Mouse (Mus musculus): ENCODE data around the gene Chrna5. TPM values are rescaled to one million over a fixed set of nuclear protein-coding genes. Genes with fewer than 3 reads are reported as not detected.

Gene Chrna5
- polyA plus RNA-seq, 1 experiment from 2014 or later = 1.3 TPM

DNA sequence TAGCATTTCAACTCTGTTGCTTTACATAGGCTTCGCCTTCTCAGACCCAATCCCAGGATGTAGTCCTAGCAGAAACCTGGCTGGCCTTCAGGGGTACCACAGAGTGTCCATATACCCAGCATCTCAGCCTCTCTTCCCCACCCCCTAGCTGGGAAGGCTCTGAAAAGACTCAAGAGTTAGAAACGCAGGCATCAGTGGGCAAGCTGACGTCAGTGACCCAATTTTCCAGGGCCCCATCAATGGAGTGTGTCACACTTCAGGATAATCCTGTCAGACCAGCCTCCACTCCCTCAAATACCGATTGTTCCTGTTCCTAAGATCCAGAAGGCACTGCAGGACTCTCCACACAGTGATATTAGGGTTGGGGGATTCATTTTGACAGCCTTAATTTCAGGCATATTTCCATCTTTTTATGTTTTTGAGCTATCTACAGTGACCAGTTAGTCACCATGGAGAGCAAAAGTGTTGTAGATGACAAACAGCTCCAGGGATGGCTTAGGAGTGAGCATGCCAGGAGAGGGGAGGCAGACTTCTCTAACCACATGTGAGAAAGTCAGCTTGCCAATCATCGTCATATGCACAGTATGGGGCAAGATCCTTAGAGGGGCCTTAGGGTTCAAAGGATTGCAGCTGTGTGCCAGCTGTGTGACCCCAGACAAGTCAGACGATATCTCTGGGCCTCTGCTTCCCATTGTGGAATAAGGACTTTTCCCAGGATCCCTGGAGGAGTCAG lies 50.9 kb downstream of the Chrna5 start:
- Histone ChIP-seq H3K9me3 (ENCODE audit: control insufficient read depth) (no peaks in the 10 kb centered on the region), H3K9ac (ENCODE audit: low read depth, low read length) (no peak overlapping the region), H3K27me3 (replicated peaks; ENCODE audit: control insufficient read depth, insufficient read depth, low read length) (peaks cover 9% of the 10 kb centered on the region), H3K27ac (ENCODE audit: low read depth, low read length) (no peak overlapping the region), H3K4me2 (replicated peaks; ENCODE audit: low read depth) (no peak overlapping the region), H3K4me1 (replicated peaks; ENCODE audit: control insufficient read depth, insufficient read depth, low read length) (no peaks in the 10 kb centered on the region), H3K36me3 (ENCODE audit: control insufficient read depth, insufficient read depth) (no peaks in the 10 kb centered on the region), H3K4me3 (ENCODE audit: low read depth, low read length) (no peak overlapping the region)
- 52% methylated on average over 6 of the region's 6 CpGs for WGBS
- TF ChIP-seq CTCF (IDR thresholded peaks at IDR 0.05; ENCODE audit: low read depth) = no peak
- ATAC-seq = no peak

- Histone ChIP-seq H3K27ac (ENCODE audit: low read depth, low read length) (no peak overlapping the region), H3K36me3 (ENCODE audit: control insufficient read depth, insufficient read depth) (no peaks in the 10 kb centered on the region), H3K4me2 (replicated peaks; ENCODE audit: low read depth) (no peak overlapping the region), H3K27me3 (replicated peaks; ENCODE audit: control insufficient read depth, insufficient read depth, low read length) (no peaks in the 10 kb centered on the region), H3K4me3 (ENCODE audit: low read depth, low read length) (no peak overlapping the region), H3K9ac (ENCODE audit: low read depth, low read length) (no peak overlapping the region), H3K9me3 (ENCODE audit: control insufficient read depth) (no peaks in the 10 kb centered on the region), H3K4me1 (replicated peaks; ENCODE audit: control insufficient read depth, insufficient read depth, low read length) (no peaks in the 10 kb centered on the region)
- WGBS = 77% methylated on average over 8 of the region's 8 CpGs
- no peak for ATAC-seq
- no peak for TF ChIP-seq CTCF (IDR thresholded peaks at IDR 0.05; ENCODE audit: low read depth)
Observed at GRCm38 (mm10) chr9:55038948-55039347, 58.3 kb downstream of the Chrna5 start.

DNA sequence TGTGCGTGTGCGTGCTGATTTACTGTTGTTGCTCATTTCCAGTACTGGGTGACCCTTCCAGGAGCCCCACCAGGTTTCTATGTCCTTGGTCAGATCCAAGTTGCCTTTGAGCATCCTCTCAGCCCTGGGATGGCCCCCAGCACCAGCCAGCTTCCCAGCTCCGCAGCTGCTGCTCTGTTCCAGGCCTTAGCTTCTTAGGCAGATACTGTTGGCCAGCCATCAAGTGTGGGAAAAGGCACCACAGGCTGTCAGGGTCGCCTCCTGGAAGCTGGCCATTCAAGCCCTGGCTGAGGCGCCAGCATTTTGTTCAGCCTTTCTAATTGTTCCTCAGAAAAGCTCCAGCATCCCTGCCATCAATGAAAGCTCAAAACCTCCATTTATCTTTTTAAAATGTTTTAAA lies 59.3 kb downstream of the Chrna5 start:
- no peak for TF ChIP-seq CTCF (IDR thresholded peaks at IDR 0.05; ENCODE audit: low read depth)
- ATAC-seq = no peak
- 68% methylated on average over 5 of the region's 5 CpGs for WGBS

GRCm38 (mm10) chr9:55041389-55041788 lies 60.7 kb downstream of the Chrna5 start:
- H3K4me2 ChIP-seq (replicated peaks; ENCODE audit: low read depth) = no peak overlapping the region
- WGBS = 73% methylated on average over 2 of the region's 2 CpGs
- H3K27ac ChIP-seq (ENCODE audit: low read depth, low read length) = no peak overlapping the region
- no peak for TF ChIP-seq CTCF (IDR thresholded peaks at IDR 0.05; ENCODE audit: low read depth)
- H3K9ac ChIP-seq (ENCODE audit: low read depth, low read length) = no peak overlapping the region
- ATAC-seq = no peak
- H3K36me3 ChIP-seq (ENCODE audit: control insufficient read depth, insufficient read depth) = no peaks in the 10 kb centered on the region
- H3K4me3 ChIP-seq (ENCODE audit: low read depth, low read length) = no peak overlapping the region
- no peaks in the 10 kb centered on the region for H3K27me3 ChIP-seq (replicated peaks; ENCODE audit: control insufficient read depth, insufficient read depth, low read length)
- H3K4me1 ChIP-seq (replicated peaks; ENCODE audit: control insufficient read depth, insufficient read depth, low read length) = no peaks in the 10 kb centered on the region; the same call in 1 of the 2 replicates
- no peaks in the 10 kb centered on the region for H3K9me3 ChIP-seq (ENCODE audit: control insufficient read depth)

More for the DNA sequence above, 59.3 kb downstream of the Chrna5 start:
- H3K27ac ChIP-seq (ENCODE audit: low read depth, low read length) = no peak overlapping the region
- no peaks in the 10 kb centered on the region for H3K27me3 ChIP-seq (replicated peaks; ENCODE audit: control insufficient read depth, insufficient read depth, low read length)
- no peaks in the 10 kb centered on the region; the same call in 1 of the 2 replicates for H3K4me1 ChIP-seq (replicated peaks; ENCODE audit: control insufficient read depth, insufficient read depth, low read length)
- no peak overlapping the region for H3K4me2 ChIP-seq (replicated peaks; ENCODE audit: low read depth)
- H3K9ac ChIP-seq (ENCODE audit: low read depth, low read length) = no peak overlapping the region
- no peak overlapping the region for H3K4me3 ChIP-seq (ENCODE audit: low read depth, low read length)
- no peaks in the 10 kb centered on the region for H3K36me3 ChIP-seq (ENCODE audit: control insufficient read depth, insufficient read depth)
- no peaks in the 10 kb centered on the region for H3K9me3 ChIP-seq (ENCODE audit: control insufficient read depth)

DNA sequence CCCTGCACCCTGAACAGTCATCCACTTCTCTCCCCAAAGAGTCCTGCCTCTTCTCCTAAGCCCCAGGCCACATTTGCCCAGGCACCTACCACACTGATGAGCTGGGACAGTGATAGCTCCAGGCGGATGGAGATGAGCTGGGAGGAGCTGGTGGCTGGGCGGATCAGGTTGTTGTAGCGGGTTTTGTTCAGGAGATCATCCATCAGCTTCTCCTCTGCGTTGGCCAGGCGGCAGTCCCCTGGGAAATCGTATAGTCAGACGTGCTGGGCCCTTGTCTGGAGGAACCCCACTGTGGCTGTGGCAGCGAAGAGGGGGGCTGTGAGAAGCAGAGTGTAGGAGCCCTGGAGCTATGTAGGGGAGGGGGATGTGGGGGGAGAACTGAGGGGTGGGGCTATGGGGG lies 63.0 kb downstream of the Chrna5 start:
- H3K27ac ChIP-seq (ENCODE audit: low read depth, low read length) = no peak overlapping the region
- no peaks in the 10 kb centered on the region for H3K9me3 ChIP-seq (ENCODE audit: control insufficient read depth)
- H3K4me1 ChIP-seq (replicated peaks; ENCODE audit: control insufficient read depth, insufficient read depth, low read length) = peaks cover 6% of the 10 kb centered on the region; the same call in 1 of the 2 replicates
- H3K36me3 ChIP-seq (ENCODE audit: control insufficient read depth, insufficient read depth) = no peaks in the 10 kb centered on the region
- ATAC-seq = no peak
- WGBS = 24% methylated on average over 8 of the region's 8 CpGs
- no peak for TF ChIP-seq CTCF (IDR thresholded peaks at IDR 0.05; ENCODE audit: low read depth)
- no peak overlapping the region for H3K9ac ChIP-seq (ENCODE audit: low read depth, low read length)
- 0 out of 2 replicates have a peak, but pooled peaks cover 7% of the 10 kb centered on the region for H3K27me3 ChIP-seq (replicated peaks; ENCODE audit: control insufficient read depth, insufficient read depth, low read length)
- H3K4me3 ChIP-seq (ENCODE audit: low read depth, low read length) = no peak overlapping the region
- H3K4me2 ChIP-seq (replicated peaks; ENCODE audit: low read depth) = no peak overlapping the region; the same call in 1 of the 2 replicates

- Histone ChIP-seq H3K9ac (ENCODE audit: low read depth, low read length) (no peak overlapping the region), H3K27me3 (replicated peaks; ENCODE audit: control insufficient read depth, insufficient read depth, low read length) (0 out of 2 replicates have a peak, but pooled peaks cover 7% of the 10 kb centered on the region), H3K4me3 (ENCODE audit: low read depth, low read length) (no peak overlapping the region), H3K36me3 (ENCODE audit: control insufficient read depth, insufficient read depth) (no peaks in the 10 kb centered on the region), H3K9me3 (ENCODE audit: control insufficient read depth) (no peaks in the 10 kb centered on the region), H3K27ac (ENCODE audit: low read depth, low read length) (no peak overlapping the region), H3K4me2 (replicated peaks; ENCODE audit: low read depth) (no peak overlapping the region), H3K4me1 (replicated peaks; ENCODE audit: control insufficient read depth, insufficient read depth, low read length) (peaks cover 6% of the 10 kb centered on the region; the same call in 1 of the 2 replicates)
- ATAC-seq = peak; percentile 75
- WGBS = 74% methylated on average over 2 of the region's 2 CpGs
- no peak for TF ChIP-seq CTCF (IDR thresholded peaks at IDR 0.05; ENCODE audit: low read depth)
Observed at GRCm38 (mm10) chr9:55045001-55045400, 64.3 kb downstream of the Chrna5 start.
